Mouse (Mus musculus): ENCODE measurements around the gene Gli2.

The Gli2 gene

GRCm38 (mm10) chr1:118941336-118941735 is 112.1 kb downstream of the Gli2 start:
- DNase-seq (ENCODE audit: low spot score in 2 of 2) = no peak

GRCm38 (mm10) chr1:118940269-118940840 is 113.1 kb downstream of the Gli2 start:
- no peak for DNase-seq (ENCODE audit: low spot score in 2 of 2)

- DNase-seq (ENCODE audit: low spot score in 2 of 2) = no peak
These were observed 115.2 kb downstream of the Gli2 start for GRCm38 (mm10) chr1:118938206-118938605.

- DNase-seq (ENCODE audit: low spot score in 2 of 2) = no peak
These were observed 117.3 kb downstream of the Gli2 start for GRCm38 (mm10) chr1:118936108-118936507.

- no peak for DNase-seq (ENCODE audit: low spot score in 2 of 2)
These were observed 117.9 kb downstream of the Gli2 start for GRCm38 (mm10) chr1:118935518-118935917.

GRCm38 (mm10) chr1:118932167-118932566 is 121.3 kb downstream of the Gli2 start:
- DNase-seq (ENCODE audit: low spot score in 2 of 2) = no peak

- no peak for DNase-seq (ENCODE audit: low spot score in 2 of 2)
These were observed 125.7 kb downstream of the Gli2 start for GRCm38 (mm10) chr1:118927543-118928354.

- no peak for DNase-seq (ENCODE audit: low spot score in 2 of 2)
These were observed 126.9 kb downstream of the Gli2 start for GRCm38 (mm10) chr1:118926556-118926955.

- no peak for DNase-seq (ENCODE audit: low spot score in 2 of 2)
These were observed 131.2 kb downstream of the Gli2 start for GRCm38 (mm10) chr1:118922189-118922588.

GRCm38 (mm10) chr1:118917520-118918220 is 135.7 kb downstream of the Gli2 start:
- no peak for DNase-seq (ENCODE audit: low spot score in 2 of 2)

GRCm38 (mm10) chr1:118916477-118917075 is 136.8 kb downstream of the Gli2 start:
- DNase-seq (ENCODE audit: low spot score in 2 of 2) = no peak

GRCm38 (mm10) chr1:118913414-118914385 is 139.7 kb downstream of the Gli2 start:
- no peak for DNase-seq (ENCODE audit: low spot score in 2 of 2)

GRCm38 (mm10) chr1:118912929-118913328 is 140.5 kb downstream of the Gli2 start:
- no peak for DNase-seq (ENCODE audit: low spot score in 2 of 2)

- DNase-seq (ENCODE audit: low spot score in 2 of 2) = no peak
These were observed 142.0 kb downstream of the Gli2 start for GRCm38 (mm10) chr1:118911427-118911727.

- DNase-seq (ENCODE audit: low spot score in 2 of 2) = no peak
These were observed 142.6 kb downstream of the Gli2 start for GRCm38 (mm10) chr1:118910693-118911426.

GRCm38 (mm10) chr1:118909051-118909450 is 144.4 kb downstream of the Gli2 start:
- DNase-seq (ENCODE audit: low spot score in 2 of 2) = no peak

- DNase-seq (ENCODE audit: low spot score in 2 of 2) = no peak
These were observed 145.8 kb downstream of the Gli2 start for GRCm38 (mm10) chr1:118907574-118907973.

- DNase-seq (ENCODE audit: low spot score in 2 of 2) = no peak
These were observed 148.1 kb downstream of the Gli2 start for GRCm38 (mm10) chr1:118905319-118905718.

- DNase-seq (ENCODE audit: low spot score in 2 of 2) = no peak
These were observed 148.5 kb downstream of the Gli2 start for GRCm38 (mm10) chr1:118904909-118905308.

GRCm38 (mm10) chr1:118904431-118904830 is 149.0 kb downstream of the Gli2 start:
- DNase-seq (ENCODE audit: low spot score in 2 of 2) = no peak

- DNase-seq (ENCODE audit: low spot score in 2 of 2) = no peak
These were observed 149.7 kb downstream of the Gli2 start for GRCm38 (mm10) chr1:118903742-118904141.

Measured in spleen, postnatal 4 days (tissue).